Mouse (Mus musculus): ENCODE results near the gene Ccr6. TPM values are rescaled to one million over a fixed set of nuclear protein-coding genes. Genes with fewer than 3 reads are reported as not detected.
A peak's percentile ranks its signal among the peaks of the same experiment; 100 is the strongest.

Gene Ccr6
- polyA plus RNA-seq (2012; rRNA removed), result not detected in 2 replicates

- no peak for DNase-seq (ENCODE audit: low read depth)
- TF ChIP-seq POLR2A (IDR thresholded peaks at IDR 0.05; ENCODE audit: borderline replicate concordance, extremely low read depth, insufficient read depth, insufficient read length, poor library complexity, severe bottlenecking) (no peak), CTCF (IDR thresholded peaks at IDR 0.05; ENCODE audit: borderline replicate concordance, extremely low read depth, insufficient read depth, insufficient read length) (no peak)
These were observed at the start of gene Ccr6 for GRCm38 (mm10) chr17:8235743-8236142. TSS of gene Ccr6 (plus strand) at chr17:8236043.

GRCm38 (mm10) chr17:8193678-8194077, 42.2 kb upstream of the Ccr6 start:
- no peak for DNase-seq (ENCODE audit: low read depth)
- no peak for TF ChIP-seq CTCF (IDR thresholded peaks at IDR 0.05; ENCODE audit: borderline replicate concordance, extremely low read depth, insufficient read depth, insufficient read length)
- TF ChIP-seq POLR2A (IDR thresholded peaks at IDR 0.05; ENCODE audit: borderline replicate concordance, extremely low read depth, insufficient read depth, insufficient read length, poor library complexity, severe bottlenecking), result no peak

GRCm38 (mm10) chr17:8195685-8196376, 40.0 kb upstream of the Ccr6 start:
- no peak for TF ChIP-seq CTCF (IDR thresholded peaks at IDR 0.05; ENCODE audit: borderline replicate concordance, extremely low read depth, insufficient read depth, insufficient read length)
- TF ChIP-seq POLR2A (IDR thresholded peaks at IDR 0.05; ENCODE audit: borderline replicate concordance, extremely low read depth, insufficient read depth, insufficient read length, poor library complexity, severe bottlenecking), result no peak
- no peak for DNase-seq (ENCODE audit: low read depth)

GRCm38 (mm10) chr17:8197652-8198051, 38.2 kb upstream of the Ccr6 start:
- TF ChIP-seq POLR2A (IDR thresholded peaks at IDR 0.05; ENCODE audit: borderline replicate concordance, extremely low read depth, insufficient read depth, insufficient read length, poor library complexity, severe bottlenecking) (no peak), CTCF (IDR thresholded peaks at IDR 0.05; ENCODE audit: borderline replicate concordance, extremely low read depth, insufficient read depth, insufficient read length) (peak; percentile 19; the same call in 1 of the 2 replicates)
- DNase-seq (ENCODE audit: low read depth), result peak; percentile 29

GRCm38 (mm10) chr17:8199067-8199935, 36.5 kb upstream of the Ccr6 start:
- DNase-seq (ENCODE audit: low read depth), result no peak
- TF ChIP-seq CTCF (IDR thresholded peaks at IDR 0.05; ENCODE audit: borderline replicate concordance, extremely low read depth, insufficient read depth, insufficient read length) (no peak), POLR2A (IDR thresholded peaks at IDR 0.05; ENCODE audit: borderline replicate concordance, extremely low read depth, insufficient read depth, insufficient read length, poor library complexity, severe bottlenecking) (no peak)

- no peak for DNase-seq (ENCODE audit: low read depth)
- TF ChIP-seq POLR2A (IDR thresholded peaks at IDR 0.05; ENCODE audit: borderline replicate concordance, extremely low read depth, insufficient read depth, insufficient read length, poor library complexity, severe bottlenecking) (no peak), CTCF (IDR thresholded peaks at IDR 0.05; ENCODE audit: borderline replicate concordance, extremely low read depth, insufficient read depth, insufficient read length) (no peak)
These were observed 35.9 kb upstream of the Ccr6 start for GRCm38 (mm10) chr17:8199936-8200330.

- TF ChIP-seq POLR2A (IDR thresholded peaks at IDR 0.05; ENCODE audit: borderline replicate concordance, extremely low read depth, insufficient read depth, insufficient read length, poor library complexity, severe bottlenecking) (no peak), CTCF (IDR thresholded peaks at IDR 0.05; ENCODE audit: borderline replicate concordance, extremely low read depth, insufficient read depth, insufficient read length) (no peak)
- no peak for DNase-seq (ENCODE audit: low read depth)
These were observed 32.4 kb upstream of the Ccr6 start for GRCm38 (mm10) chr17:8203487-8203886.

GRCm38 (mm10) chr17:8205221-8205631, 30.6 kb upstream of the Ccr6 start:
- DNase-seq (ENCODE audit: low read depth), result peak; percentile 31

GRCm38 (mm10) chr17:8206691-8207090, 29.2 kb upstream of the Ccr6 start:
- DNase-seq (ENCODE audit: low read depth), result no peak
- TF ChIP-seq POLR2A (IDR thresholded peaks at IDR 0.05; ENCODE audit: borderline replicate concordance, extremely low read depth, insufficient read depth, insufficient read length, poor library complexity, severe bottlenecking), result no peak

- no peak for DNase-seq (ENCODE audit: low read depth)
- TF ChIP-seq POLR2A (IDR thresholded peaks at IDR 0.05; ENCODE audit: borderline replicate concordance, extremely low read depth, insufficient read depth, insufficient read length, poor library complexity, severe bottlenecking) (no peak), CTCF (IDR thresholded peaks at IDR 0.05; ENCODE audit: borderline replicate concordance, extremely low read depth, insufficient read depth, insufficient read length) (no peak)
These were observed 26.1 kb upstream of the Ccr6 start for GRCm38 (mm10) chr17:8209696-8210095.

- TF ChIP-seq CTCF (IDR thresholded peaks at IDR 0.05; ENCODE audit: borderline replicate concordance, extremely low read depth, insufficient read depth, insufficient read length) (no peak), POLR2A (IDR thresholded peaks at IDR 0.05; ENCODE audit: borderline replicate concordance, extremely low read depth, insufficient read depth, insufficient read length, poor library complexity, severe bottlenecking) (no peak)
- DNase-seq (ENCODE audit: low read depth), result no peak
These were observed 25.7 kb upstream of the Ccr6 start for GRCm38 (mm10) chr17:8210170-8210569.

GRCm38 (mm10) chr17:8210675-8211074, 25.2 kb upstream of the Ccr6 start:
- DNase-seq (ENCODE audit: low read depth), result no peak
- TF ChIP-seq POLR2A (IDR thresholded peaks at IDR 0.05; ENCODE audit: borderline replicate concordance, extremely low read depth, insufficient read depth, insufficient read length, poor library complexity, severe bottlenecking) (no peak), CTCF (IDR thresholded peaks at IDR 0.05; ENCODE audit: borderline replicate concordance, extremely low read depth, insufficient read depth, insufficient read length) (no peak)
